Mouse (Mus musculus): ENCODE measurements around the gene Slc22a1.

DNA sequence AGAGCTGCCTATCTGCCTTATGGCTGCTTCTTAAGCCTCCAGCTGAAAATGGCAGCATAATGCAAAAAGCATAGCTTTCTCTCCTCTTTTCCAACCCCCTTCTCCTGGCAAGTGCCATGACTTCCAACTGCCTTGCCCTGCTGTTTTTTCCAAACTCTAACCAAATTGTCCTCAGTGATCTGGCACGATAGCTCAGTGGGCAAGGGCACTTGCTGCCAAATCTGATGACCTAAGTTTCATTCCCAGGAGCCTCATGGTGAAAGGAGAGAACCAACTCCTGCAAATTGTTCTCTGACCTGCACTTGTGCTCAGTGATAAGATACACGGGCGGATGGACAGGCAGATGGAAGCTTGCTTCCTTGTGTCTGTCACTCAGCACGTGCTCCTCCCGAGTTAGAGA, 27.3 kb upstream of the Slc22a1 start:
- TF ChIP-seq POLR2A (IDR thresholded peaks at IDR 0.05; ENCODE audit: insufficient read length, low read depth) (no peak), TCF12 (IDR thresholded peaks at IDR 0.05; ENCODE audit: insufficient read depth, poor library complexity, severe bottlenecking) (no peak), MAX (IDR thresholded peaks at IDR 0.05; ENCODE audit: low read depth) (no peak), CEBPB (IDR thresholded peaks at IDR 0.05; ENCODE audit: insufficient read depth, poor library complexity, severe bottlenecking) (no peak), USF1 (IDR thresholded peaks at IDR 0.05; ENCODE audit: low read depth) (no peak), MYOG (IDR thresholded peaks at IDR 0.05; ENCODE audit: control insufficient read depth in 1 of 3, insufficient read depth in 1 of 3, insufficient read length in 2 of 3, low read depth in 2 of 3) (no peak), POLR2AphosphoS2 (IDR thresholded peaks at IDR 0.05; ENCODE audit: insufficient read length, low read depth) (no peak)
